20 mouse cellular contexts compared by ENCODE assay signal in the genomic region with DNA sequence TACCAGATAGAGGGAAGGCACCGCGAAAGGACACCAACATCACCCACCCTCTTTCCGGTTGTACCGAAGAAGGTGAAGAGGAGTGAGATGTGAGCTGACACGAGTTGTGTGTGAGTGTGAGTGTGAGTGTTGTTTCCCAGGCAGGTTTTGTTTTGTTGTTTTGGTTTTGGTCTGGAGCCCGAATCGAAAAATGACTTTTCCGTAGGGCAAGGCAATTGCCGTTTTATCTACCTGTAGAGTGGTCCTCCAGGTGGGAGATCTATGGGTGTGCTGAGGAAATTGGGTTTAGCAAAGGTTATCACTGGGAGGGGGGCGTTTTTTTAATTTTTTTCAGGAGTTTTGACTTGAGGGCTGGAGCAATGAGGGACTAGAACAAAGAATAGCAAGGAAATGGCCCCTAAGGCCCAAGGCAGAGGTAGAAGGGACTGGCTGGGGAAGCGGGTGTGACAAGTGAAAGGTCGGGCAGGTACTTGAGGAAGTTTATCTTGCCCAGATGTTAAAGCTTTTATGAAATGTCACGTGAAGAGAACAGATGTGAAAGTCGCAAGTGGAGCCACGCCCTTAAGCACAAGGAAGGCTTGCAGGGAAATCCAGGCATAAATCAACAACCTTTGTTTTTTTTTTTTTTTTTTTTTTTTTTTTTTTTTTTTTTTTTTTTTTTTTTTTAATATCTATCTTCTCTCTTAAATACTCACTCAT. TPM values are rescaled to one million over a fixed set of nuclear protein-coding genes. Genes with fewer than 3 reads are reported as not detected.
DNase-seq lines count a peak whose midpoint lies in the region; ATAC-seq and TF ChIP-seq lines count a peak whose summit lies in the region.
"Had no signal": no experiment of that assay in that cellular context is flagged by ENCODE, and none has a peak within 500 bp of the region (broad histone marks: within the 10 kb centered on the region; RNA-seq: fewer than 3 reads in every experiment).

No protein-coding gene starts in this region.

- H3K9me3 ChIP-seq in hindbrain, embryonic 10.5 days = no peaks in the 10 kb centered on the region
- no peaks in the 10 kb centered on the region for H3K9me3 ChIP-seq in hindbrain, embryonic 13.5 days
- H3K9me3 ChIP-seq in embryonic facial prominence, embryonic 13.5 days = no peaks in the 10 kb centered on the region
- no peaks in the 10 kb centered on the region for H3K9me3 ChIP-seq in limb, embryonic 14.5 days (ENCODE audit: control insufficient read depth, low read length)
- H3K9me3 ChIP-seq: heart, embryonic 13.5 days; liver, embryonic 15.5 days had no signal

- H3K4me1 ChIP-seq in hindbrain, embryonic 10.5 days (replicated peaks) = peaks cover 53% of the 10 kb centered on the region
- H3K4me1 ChIP-seq in hindbrain, embryonic 13.5 days (replicated peaks) = peaks cover 20% of the 10 kb centered on the region
- peaks cover 60% of the 10 kb centered on the region for H3K4me1 ChIP-seq in embryonic facial prominence, embryonic 13.5 days
- peaks cover 30% of the 10 kb centered on the region for H3K4me1 ChIP-seq in limb, embryonic 14.5 days (ENCODE audit: control insufficient read depth, insufficient read depth, low read length)
- H3K4me1 ChIP-seq: liver, embryonic 15.5 days had no signal

- WGBS in hindbrain, embryonic 10.5 days = 3% methylated on average over 15 of the region's 15 CpGs
- WGBS in hindbrain, embryonic 13.5 days = 3% methylated on average over 15 of the region's 15 CpGs
- WGBS in embryonic facial prominence, embryonic 13.5 days = 3% methylated on average over 15 of the region's 15 CpGs
- WGBS in limb, embryonic 14.5 days = 7% methylated on average over 15 of the region's 15 CpGs

- no peak for TF ChIP-seq POLR2A in limb, embryonic 14.5 days (IDR thresholded peaks at IDR 0.05; ENCODE audit: borderline replicate concordance, extremely low read depth, insufficient read depth, insufficient read length)

- ATAC-seq in hindbrain, embryonic 13.5 days (ENCODE audit: low FRiP score) = no peak
- no peak; the same call in 1 of the 2 replicates for ATAC-seq in embryonic facial prominence, embryonic 13.5 days (ENCODE audit: insufficient number of reproducible peaks, insufficient read depth, low FRiP score, low TSS enrichment, low read depth)
- ATAC-seq in limb, embryonic 14.5 days (ENCODE audit: low FRiP score, low read depth) = no peak; the same call in 1 of the 2 replicates
- ATAC-seq: forebrain, embryonic 14.5 days; inflammation-experienced regulatory T-cells, adult 6 months had no signal

- H3K27ac ChIP-seq in hindbrain, embryonic 10.5 days = peak overlapping the region; percentile 16; the same call in 1 of the 2 replicates
- H3K27ac ChIP-seq in hindbrain, embryonic 13.5 days = no peak overlapping the region
- H3K27ac ChIP-seq in embryonic facial prominence, embryonic 13.5 days = peak overlapping the region; percentile 98
- peak overlapping the region; percentile 90 for H3K27ac ChIP-seq in limb, embryonic 14.5 days (replicated peaks; ENCODE audit: low read depth, low read length)
- H3K27ac ChIP-seq: heart, embryonic 13.5 days; liver, embryonic 15.5 days had no signal

- DNase-seq in hindbrain, embryonic 10.5 days (ENCODE audit: low spot score) = peak; percentile 33
- peak; percentile 72 for DNase-seq in embryo, embryonic 10.5 days (ENCODE audit: low spot score)
- no peak for DNase-seq in limb, embryonic 14.5 days (ENCODE audit: low spot score)
- DNase-seq in testis, postnatal 10 days (ENCODE audit: low spot score) = no peak
- DNase-seq in Muller cell, postnatal 12 days (ENCODE audit: inconsistent ontology term) = no peak
- DNase-seq in lung, adult 18-20 months = no peak
- DNase-seq: adrenal gland, postnatal 36 days; heart, postnatal 36 days; kidney, adult 9 months; lung, postnatal 14 days had no signal

- no peaks in the 10 kb centered on the region for H3K36me3 ChIP-seq in hindbrain, embryonic 10.5 days
- H3K36me3 ChIP-seq in hindbrain, embryonic 13.5 days = no peaks in the 10 kb centered on the region
- H3K36me3 ChIP-seq in embryonic facial prominence, embryonic 13.5 days = no peaks in the 10 kb centered on the region
- peaks cover 21% of the 10 kb centered on the region for H3K36me3 ChIP-seq in limb, embryonic 14.5 days (ENCODE audit: control insufficient read depth, insufficient read depth, low read length)
- H3K36me3 ChIP-seq: heart, embryonic 13.5 days; liver, embryonic 15.5 days had no signal

- no peak overlapping the region for H3K9ac ChIP-seq in hindbrain, embryonic 13.5 days
- peak overlapping the region; percentile 91 for H3K9ac ChIP-seq in embryonic facial prominence, embryonic 13.5 days
- H3K9ac ChIP-seq in limb, embryonic 14.5 days (ENCODE audit: low read depth, low read length, severe bottlenecking) = peak overlapping the region; percentile 21; the same call in 1 of the 2 replicates
- H3K9ac ChIP-seq: heart, embryonic 13.5 days; liver, embryonic 15.5 days had no signal

- peaks cover 100% of the 10 kb centered on the region for H3K27me3 ChIP-seq in hindbrain, embryonic 10.5 days (ENCODE audit: insufficient read depth, poor library complexity, severe bottlenecking)
- H3K27me3 ChIP-seq in hindbrain, embryonic 13.5 days = peaks cover 93% of the 10 kb centered on the region
- peaks cover 26% of the 10 kb centered on the region for H3K27me3 ChIP-seq in embryonic facial prominence, embryonic 13.5 days
- peaks cover 3% of the 10 kb centered on the region; the same call in 1 of the 2 replicates for H3K27me3 ChIP-seq in limb, embryonic 14.5 days (ENCODE audit: control insufficient read depth, insufficient read depth, low read length)

- H3K4me3 ChIP-seq in hindbrain, embryonic 10.5 days = no peak overlapping the region; the same call in 1 of the 2 replicates
- no peak overlapping the region for H3K4me3 ChIP-seq in hindbrain, embryonic 13.5 days
- peak overlapping the region; percentile 90 for H3K4me3 ChIP-seq in embryonic facial prominence, embryonic 13.5 days
- peak overlapping the region; percentile 93 for H3K4me3 ChIP-seq in limb, embryonic 14.5 days (replicated peaks; ENCODE audit: low read length)
- H3K4me3 ChIP-seq: liver, embryonic 15.5 days had no signal

- no peak overlapping the region for H3K4me2 ChIP-seq in hindbrain, embryonic 13.5 days
- peak overlapping the region; percentile 76 for H3K4me2 ChIP-seq in embryonic facial prominence, embryonic 13.5 days
- H3K4me2 ChIP-seq in limb, embryonic 14.5 days (replicated peaks; ENCODE audit: low read depth, low read length, severe bottlenecking) = peak overlapping the region; percentile 54
- H3K4me2 ChIP-seq: liver, embryonic 15.5 days had no signal

RNA-seq across cellular contexts. Expression of gene Twist1, which starts 6.3 kb away (rescaled TPM):
- 13.6 and 14.9 TPM in 2 replicates for polyA plus RNA-seq in hindbrain, embryonic 10.5 days (2016; fragmentation: Nextera tagmentation; extraction: Ambion mirVana)
- polyA plus RNA-seq in hindbrain, embryonic 13.5 days (2015; fragmentation: Nextera tagmentation; extraction: Ambion mirVana) = 2.4 and 2.8 TPM in 2 replicates
- 56.1 and 63.1 TPM in 2 replicates for polyA plus RNA-seq in embryonic facial prominence, embryonic 13.5 days (2015; fragmentation: Nextera tagmentation; extraction: Ambion mirVana)
- polyA plus RNA-seq in limb, embryonic 14.5 days (2012; rRNA removed) = 259 and 340 TPM in 2 replicates
- polyA plus RNA-seq in limb, embryonic 14.5 days (2014; fragmentation: Nextera tagmentation; extraction: Ambion mirVana) = 69.7 and 82.4 TPM in 2 replicates
- polyA plus RNA-seq: inflammation-experienced regulatory T-cells, adult 6 months had no signal

RNA-seq across cellular contexts. Expression of gene Ferd3l, which starts 35.6 kb away (rescaled TPM):
- 2.3 and 2.6 TPM in 2 replicates for polyA plus RNA-seq in hindbrain, embryonic 10.5 days (2016; fragmentation: Nextera tagmentation; extraction: Ambion mirVana)
- 1.1 and 2.2 TPM in 2 replicates for polyA plus RNA-seq in hindbrain, embryonic 13.5 days (2015; fragmentation: Nextera tagmentation; extraction: Ambion mirVana)
- not detected in 2 replicates for polyA plus RNA-seq in embryonic facial prominence, embryonic 13.5 days (2015; fragmentation: Nextera tagmentation; extraction: Ambion mirVana)
- not detected in 2 replicates for polyA plus RNA-seq in limb, embryonic 14.5 days (2012; rRNA removed)
- not detected in 2 replicates for polyA plus RNA-seq in limb, embryonic 14.5 days (2014; fragmentation: Nextera tagmentation; extraction: Ambion mirVana)
- polyA plus RNA-seq: C2C12; forebrain, embryonic 14.5 days; heart, embryonic 13.5 days; inflammation-experienced regulatory T-cells, adult 6 months; large intestine, adult 2 months; liver, embryonic 15.5 days; spleen, adult 2 months; stomach, embryonic 16.5 days had no signal

Comparison
In these comparisons a context has a peak if more than half of its experiments do, and no peak if none do; other contexts are left out.
1. DNase-seq: peak in hindbrain, embryonic 10.5 days (single experiment) and embryo, embryonic 10.5 days (single experiment); none in limb, embryonic 14.5 days (single experiment), testis, postnatal 10 days (single experiment), Muller cell, postnatal 12 days (single experiment) and lung, adult 18-20 months (0 of 2).
2. H3K4me3 ChIP-seq: peak in embryonic facial prominence, embryonic 13.5 days (single experiment) and limb, embryonic 14.5 days (single experiment); none in hindbrain, embryonic 10.5 days (single experiment) and hindbrain, embryonic 13.5 days (single experiment).